Mouse (Mus musculus) spleen, adult 2 months (tissue): Measurements from ENCODE around the gene Prkar2b.

Source experiments
- CTCF ChIP-seq: fragments of 200-500 bp; IDR thresholded peaks from 2 replicates; pipeline ENCODE4 v1.5.1; 2011; ENCODE audit warnings: mild to moderate bottlenecking, inconsistent platforms; ENCODE audit not compliant: insufficient read depth, insufficient read length, insufficient replicate concordance; ENCODE audit errors: extremely low read depth
- POLR2A ChIP-seq: fragments of 200-500 bp; IDR thresholded peaks from 2 replicates; pipeline ENCODE4 v1.6.1; 2011; ENCODE audit warnings: low read depth, low read length, inconsistent platforms

GRCm38 (mm10) chr12:31969111-31969510, 92.0 kb downstream of the Prkar2b start:
- TF ChIP-seq CTCF (no peak), POLR2A (no peak)
